ENCODE assay signal across 8 mouse cellular contexts in the genomic region with DNA sequence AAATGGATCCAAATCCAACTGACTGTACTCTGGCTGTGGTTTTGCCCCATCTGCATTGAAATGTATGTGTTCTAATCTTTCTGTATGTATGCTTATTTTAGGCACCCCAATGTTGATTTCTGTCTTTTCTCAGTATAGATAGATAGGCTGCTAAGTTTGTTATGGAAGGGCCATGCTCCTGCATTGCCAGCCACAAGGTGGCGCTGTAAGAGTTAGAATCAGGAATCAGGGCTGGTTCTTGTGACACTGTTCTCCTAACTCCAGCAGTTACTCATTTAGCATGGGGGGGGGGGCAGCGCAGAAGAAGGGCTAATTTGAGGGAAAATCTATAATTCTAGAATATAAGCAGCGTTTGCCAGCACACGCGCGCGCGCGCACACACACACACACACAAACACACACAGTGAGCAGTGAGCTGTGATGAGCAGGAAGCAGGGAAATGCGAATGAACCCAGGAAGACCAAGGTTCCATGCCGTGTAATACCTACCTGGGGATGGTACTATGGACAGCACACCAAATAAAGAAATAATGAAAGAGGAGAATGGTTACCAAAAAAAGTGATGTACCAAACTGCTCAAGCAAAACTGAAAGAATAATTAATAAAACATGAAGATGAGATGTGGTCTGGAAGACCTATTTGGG.
A peak's percentile ranks its signal among the peaks of the same experiment; 100 is the strongest.
DNase-seq lines count a peak whose midpoint lies in the region; ATAC-seq and TF ChIP-seq lines count a peak whose summit lies in the region.

No protein-coding gene starts in this region.

- no peak for TF ChIP-seq POLR2A in thymus, adult 2 months (IDR thresholded peaks at IDR 0.05; ENCODE audit: control insufficient read depth, extremely low read depth, insufficient read depth, low read length, poor library complexity)

- no peak overlapping the region for H3K9ac ChIP-seq in intestine, postnatal 0 days (ENCODE audit: low read depth, low read length)

- H3K27ac ChIP-seq in thymus, adult 2 months (ENCODE audit: control insufficient read depth, insufficient read depth, low read length), result no peak overlapping the region
- no peak overlapping the region for H3K27ac ChIP-seq in intestine, postnatal 0 days (ENCODE audit: low read depth, low read length)

- no peaks in the 10 kb centered on the region for H3K4me1 ChIP-seq in thymus, adult 2 months (replicated peaks; ENCODE audit: control insufficient read depth, insufficient read depth, low read length)
- no peaks in the 10 kb centered on the region for H3K4me1 ChIP-seq in intestine, postnatal 0 days (replicated peaks; ENCODE audit: control insufficient read depth, insufficient read depth, low read length)

- DNase-seq in thymus, adult 2 months, result peak; percentile 27
- no peak for DNase-seq in thymus, adult 18-20 months
- DNase-seq in cerebellum, adult 9-10 months, result peak; percentile 81
- DNase-seq in frontal cortex, postnatal 10 days (ENCODE audit: low spot score in 2 of 2), result peak; percentile 34 to 69
- DNase-seq in left cerebral cortex, postnatal 36 days (ENCODE audit: low spot score in 2 of 2), result peak; percentile 72 to 78
- DNase-seq in neural tube, embryonic 10.5 days (ENCODE audit: extremely low spot score, low spot score), result peak; percentile 66
- peak; percentile 42 for DNase-seq in thymus, postnatal 25 days

- no peaks in the 10 kb centered on the region for H3K9me3 ChIP-seq in intestine, postnatal 0 days (ENCODE audit: control insufficient read depth)

- no peak overlapping the region for H3K4me3 ChIP-seq in thymus, adult 2 months (ENCODE audit: control insufficient read depth, insufficient read depth, low read length)
- H3K4me3 ChIP-seq in intestine, postnatal 0 days (ENCODE audit: low read depth, low read length), result no peak overlapping the region

- H3K27me3 ChIP-seq in thymus, adult 2 months (ENCODE audit: control insufficient read depth, insufficient read depth, low read length), result no peaks in the 10 kb centered on the region
- no peaks in the 10 kb centered on the region for H3K27me3 ChIP-seq in intestine, postnatal 0 days (replicated peaks; ENCODE audit: control insufficient read depth, insufficient read depth, low read length)

- no peak for ATAC-seq in intestine, postnatal 0 days

- intact Hi-C loops in left cerebral cortex, postnatal 36 days (cut with DNase I), result loop anchor here (2.0 kb wide), 1 partner anchor 18 kb away; no protein-coding TSS in a partner anchor

- H3K4me2 ChIP-seq in intestine, postnatal 0 days (replicated peaks; ENCODE audit: low read depth), result no peak overlapping the region

- TF ChIP-seq CTCF in thymus, adult 2 months (IDR thresholded peaks at IDR 0.05; ENCODE audit: borderline replicate concordance, control insufficient read depth, extremely low read depth, insufficient read depth, low read length, poor library complexity), result peak; percentile 25; the same call in 1 of the 2 replicates
- TF ChIP-seq CTCF in intestine, postnatal 0 days (IDR thresholded peaks at IDR 0.05; ENCODE audit: low read depth), result peak; percentile 84

- 71% methylated on average over 11 of the region's 11 CpGs for WGBS in thymus, adult 2 months
- 65% methylated on average over 11 of the region's 11 CpGs for WGBS in intestine, postnatal 0 days

- H3K36me3 ChIP-seq in thymus, adult 2 months (ENCODE audit: control insufficient read depth, insufficient read depth, low read length), result no peaks in the 10 kb centered on the region
- no peaks in the 10 kb centered on the region for H3K36me3 ChIP-seq in intestine, postnatal 0 days (ENCODE audit: control insufficient read depth, insufficient read depth)

Comparison
In these comparisons a context has a peak if more than half of its experiments do, and no peak if none do; other contexts are left out.
1. DNase-seq: peak in thymus, adult 2 months (single experiment), cerebellum, adult 9-10 months (single experiment), frontal cortex, postnatal 10 days (2 of 2), left cerebral cortex, postnatal 36 days (2 of 2), neural tube, embryonic 10.5 days (single experiment) and thymus, postnatal 25 days (single experiment); none in thymus, adult 18-20 months (0 of 2).